Mouse (Mus musculus): ENCODE measurements around the gene Acsl1.

GRCm38 (mm10) chr8:46545854-46546253 is 75.0 kb downstream of the Acsl1 start:
- TF ChIP-seq CTCF (IDR thresholded peaks at IDR 0.05; ENCODE audit: extremely low read depth, insufficient read depth, insufficient read length, insufficient replicate concordance) (no peak), POLR2A (IDR thresholded peaks at IDR 0.05; ENCODE audit: low read depth, low read length) (no peak)

Measured in spleen, adult 2 months (tissue).